Mouse (Mus musculus) cortical plate, adult 2 months (tissue): ENCODE results near the gene Adora1.

Experiments used
- CTCF ChIP-seq: fragments of 200-500 bp; IDR thresholded peaks from 2 replicates; pipeline ENCODE4 v1.5.1; 2011; ENCODE audit warnings: mild to moderate bottlenecking, control low read depth, low read length; ENCODE audit not compliant: insufficient read depth; ENCODE audit errors: extremely low read depth
- POLR2A ChIP-seq: fragments of 200-500 bp; IDR thresholded peaks from 2 replicates; pipeline ENCODE4 v1.6.1; 2011; ENCODE audit warnings: mild to moderate bottlenecking, low read length, control low read depth; ENCODE audit not compliant: insufficient read depth; ENCODE audit errors: extremely low read depth

DNA sequence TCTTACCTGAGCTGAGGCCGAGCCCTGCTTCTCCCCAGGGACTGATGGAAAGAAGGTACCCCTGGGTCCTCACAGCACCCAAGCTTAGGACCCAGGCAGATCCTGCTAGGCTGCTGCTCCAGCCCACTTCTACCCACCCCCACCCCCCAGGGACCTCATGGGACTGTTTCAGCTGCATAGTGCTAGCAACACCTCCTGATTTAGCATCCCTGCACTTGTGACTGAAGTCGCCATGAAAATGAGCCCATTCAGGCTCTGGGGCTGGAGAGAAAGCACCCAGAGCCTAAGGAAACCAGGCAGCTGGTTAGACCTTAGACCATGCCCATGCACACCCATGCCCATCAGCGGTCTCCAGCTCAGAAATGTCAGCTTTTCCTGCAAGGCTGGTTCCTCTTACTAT, 17.3 kb downstream of the Adora1 start:
- TF ChIP-seq POLR2A (no peak), CTCF (no peak)
